Mouse (Mus musculus) layer of hippocampus, postnatal 36 days (tissue): ENCODE data around the gene Fam131a. TPM values are rescaled to one million over a fixed set of nuclear protein-coding genes. Genes with fewer than 3 reads are reported as not detected.

Experiments used
- DNase-seq, 2 experiments: peaks; one replicate each; pipeline ENCODE4 v3.0.0; 2022
- total RNA-seq, 2 experiments: library from RNA; stranded (reverse); gene quantifications; 2 replicates each; pipeline ENCODE4 v1.2.3; 2021

The Fam131a gene
- total RNA-seq, 2 experiments from 2014 or later = 415 to 465 TPM

DNA sequence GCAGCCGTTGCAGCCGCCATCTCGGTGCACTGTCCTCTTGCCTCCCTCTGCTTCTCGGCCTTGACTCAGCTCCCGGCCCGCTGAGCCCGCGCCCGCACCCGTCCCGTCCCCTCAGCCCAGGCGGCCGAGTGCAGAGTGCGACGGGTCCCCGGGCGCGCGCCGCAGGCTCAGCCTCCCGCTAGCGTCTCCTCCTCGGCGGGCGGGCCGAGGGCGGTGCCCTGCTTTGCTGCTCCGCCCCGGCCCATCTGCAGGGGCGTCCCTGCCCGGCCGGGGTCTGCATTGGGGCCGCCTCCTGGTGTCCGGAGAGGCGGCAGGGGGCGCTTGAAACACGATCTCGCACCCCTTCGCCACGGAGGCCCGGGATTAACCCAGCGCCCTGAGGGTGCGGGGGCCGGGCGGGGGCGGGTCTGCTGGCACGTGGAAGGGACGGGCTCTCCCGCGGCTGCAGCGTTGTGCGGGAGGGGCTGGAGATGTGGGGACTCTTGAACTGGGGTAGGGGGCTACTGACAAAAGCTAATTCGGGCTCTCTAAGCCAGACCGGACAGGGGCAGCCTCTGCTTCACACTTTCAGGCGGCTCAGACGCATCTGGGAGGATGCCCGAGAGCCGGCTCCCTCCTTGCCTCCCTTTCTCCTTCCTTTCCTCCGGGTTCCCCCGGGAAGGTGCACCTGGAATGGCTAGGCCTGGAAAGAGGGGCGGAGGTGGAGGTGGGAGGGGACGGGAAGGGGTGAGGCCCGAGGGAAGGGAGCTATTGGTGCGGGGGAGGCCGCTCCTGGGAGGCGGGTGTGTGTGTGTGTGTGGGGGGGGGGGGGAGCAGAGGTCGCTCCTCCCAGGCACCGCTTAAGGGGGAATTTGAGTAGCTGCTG is 23.2 kb downstream of the Fam131a start:
- DNase-seq = peak; percentile 83 to 87

DNA sequence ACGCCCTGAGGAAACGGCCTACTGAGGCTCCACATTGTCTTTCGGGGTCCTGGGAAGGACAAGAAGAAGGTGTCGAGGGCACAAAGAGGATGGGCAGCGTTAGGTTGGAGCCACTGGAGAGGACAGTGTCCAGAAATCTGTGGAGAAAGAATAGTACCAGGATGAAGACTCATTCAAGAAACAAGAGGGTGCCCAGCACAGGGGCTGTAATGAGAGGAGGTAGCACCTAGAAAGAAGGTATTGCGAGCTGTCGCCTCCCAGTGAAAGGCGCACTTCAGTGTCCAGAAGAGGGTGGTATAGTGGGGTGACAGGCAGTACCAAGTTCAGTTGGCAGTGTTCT is 23.8 kb downstream of the Fam131a start:
- DNase-seq = peak in 1 of 2 experiments; percentile 28

DNA sequence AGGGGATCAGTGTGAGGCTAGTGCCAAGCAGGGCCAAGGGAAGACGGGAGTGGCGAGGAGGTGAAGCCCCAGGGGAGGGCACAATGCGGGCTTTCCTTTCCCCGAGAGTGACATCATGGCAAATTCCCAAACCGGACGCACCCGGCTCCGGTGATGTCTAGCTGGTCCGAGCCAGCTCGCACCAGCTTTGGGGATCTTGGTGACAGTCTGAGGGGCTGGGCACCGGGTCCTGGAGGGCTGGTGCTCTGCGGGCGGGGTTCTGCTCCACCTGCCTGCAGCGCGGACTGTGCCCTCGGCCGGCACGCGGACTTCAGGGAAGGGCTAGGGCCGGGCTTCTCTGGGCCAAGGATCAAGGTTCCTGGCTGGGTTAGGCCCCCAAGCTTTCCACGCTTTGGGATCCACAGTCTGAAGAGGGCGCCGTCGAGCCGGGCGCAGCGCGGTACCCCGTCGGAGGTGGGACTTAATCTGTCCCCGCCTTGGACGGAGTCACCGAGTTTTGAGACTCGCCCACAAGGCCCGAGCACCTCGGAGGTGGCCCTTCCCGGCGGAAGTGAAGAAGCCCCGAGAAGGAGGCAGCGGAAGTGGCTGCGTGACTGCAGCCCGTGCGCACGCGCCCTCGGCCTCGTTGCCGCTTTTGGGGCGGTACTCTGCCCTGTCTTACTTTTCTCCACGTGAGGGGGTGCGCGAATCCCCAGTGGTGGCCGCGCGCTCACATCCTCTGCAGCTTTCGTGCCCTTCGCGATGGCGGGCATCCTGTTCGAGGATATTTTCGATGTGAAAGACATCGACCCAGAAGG is 24.3 kb downstream of the Fam131a start, which contains the start of the genes Polr2h and Clcn2:
TSS of gene Polr2h (plus strand) at position 485 of the 797 bp plus-strand sequence.
TSS of gene Clcn2 (minus strand) at position 566 of the 797 bp plus-strand sequence.
- peak; percentile 95 to 98 for DNase-seq

GRCm38 (mm10) chr16:20717978-20718670 is 25.1 kb downstream of the Fam131a start:
- no peak for DNase-seq

- DNase-seq = no peak
Measured at GRCm38 (mm10) chr16:20721808-20722207, 28.8 kb downstream of the Fam131a start.

GRCm38 (mm10) chr16:20722736-20723135 is 29.7 kb downstream of the Fam131a start:
- no peak for DNase-seq

- no peak for DNase-seq
Measured at GRCm38 (mm10) chr16:20723247-20723646, 30.2 kb downstream of the Fam131a start.

DNA sequence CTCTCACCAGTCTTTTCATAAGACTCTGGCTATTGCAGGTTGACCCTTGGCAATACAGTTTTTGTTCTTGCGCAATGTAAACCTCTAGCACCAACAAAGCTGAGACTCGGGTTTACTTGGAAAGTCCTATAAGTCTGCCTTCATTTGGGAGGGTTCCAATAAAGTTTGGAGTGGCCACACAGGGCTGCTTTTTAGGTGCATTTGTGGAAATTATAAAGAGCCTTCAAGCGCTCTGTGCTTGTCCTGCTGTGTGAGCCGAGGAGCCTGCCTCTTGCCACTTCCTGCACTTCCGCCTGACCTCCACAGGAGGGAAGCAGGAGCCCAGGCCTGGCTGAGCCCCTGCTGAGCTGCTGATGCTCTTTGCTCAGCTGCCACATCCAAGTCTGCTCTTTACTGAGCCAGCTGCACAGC is 31.3 kb downstream of the Fam131a start:
- no peak for DNase-seq

DNA sequence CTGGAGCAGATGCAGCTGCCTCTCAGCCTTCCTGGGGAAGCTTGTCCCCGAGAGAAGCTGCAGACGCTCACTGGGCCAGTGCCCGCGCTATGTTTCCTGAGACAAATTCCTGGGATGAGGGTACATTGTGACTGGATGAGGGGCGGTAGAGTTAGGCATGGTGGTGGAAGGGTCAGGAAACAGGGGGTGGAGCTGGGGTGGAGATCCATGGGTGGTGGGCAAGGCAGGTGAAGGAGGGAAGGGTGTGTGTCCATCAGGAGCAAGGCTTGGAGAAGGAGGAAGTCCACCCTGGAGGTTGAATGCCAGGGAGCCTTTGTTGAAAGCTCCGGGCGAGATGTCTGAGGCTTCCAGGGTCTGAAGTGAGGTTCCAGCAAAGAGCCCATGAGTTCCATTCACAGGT is 32.3 kb downstream of the Fam131a start:
- DNase-seq = no peak

DNA sequence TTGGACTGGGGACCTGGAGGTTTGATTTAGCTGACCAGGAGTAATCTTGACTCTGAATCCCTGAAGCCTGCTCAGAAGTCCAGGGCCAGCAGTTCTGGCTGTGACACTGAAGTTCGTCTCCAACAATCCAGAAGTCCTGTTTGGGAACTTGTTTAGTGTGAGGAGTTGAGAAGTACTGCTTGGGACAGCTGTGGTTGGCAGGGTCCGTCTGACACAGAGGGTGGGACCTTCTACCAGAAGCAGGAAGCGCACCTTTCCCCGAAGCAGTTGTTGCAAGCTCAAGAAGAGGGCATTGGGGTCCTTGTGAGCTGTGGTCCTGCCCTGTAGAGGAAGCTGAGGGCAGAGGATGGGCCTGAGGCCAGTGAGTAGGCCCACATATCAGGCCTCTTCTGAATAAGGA is 32.7 kb downstream of the Fam131a start:
- no peak for DNase-seq

DNA sequence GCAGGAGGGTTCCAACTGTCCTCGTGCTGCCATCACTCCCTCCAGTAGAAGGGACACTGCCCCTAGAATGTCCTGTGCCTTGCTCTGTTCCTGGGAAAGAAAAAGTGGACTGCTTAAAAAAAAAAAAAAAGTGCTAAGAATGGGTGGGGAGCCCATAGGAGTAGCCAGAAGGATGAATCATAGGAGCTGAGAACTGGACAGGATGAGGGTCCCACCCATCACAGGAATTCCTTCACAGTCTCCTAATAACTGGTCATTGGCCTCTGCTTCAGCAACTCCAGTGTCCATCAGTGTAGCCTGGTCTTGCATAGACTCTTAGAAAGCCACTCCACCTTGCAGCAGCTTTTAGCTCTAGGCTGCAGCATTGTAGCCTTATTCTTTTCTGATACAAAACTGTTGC is 33.3 kb downstream of the Fam131a start:
- no peak for DNase-seq

- DNase-seq = no peak
Measured at GRCm38 (mm10) chr16:20730293-20730711, 37.3 kb downstream of the Fam131a start.

DNA sequence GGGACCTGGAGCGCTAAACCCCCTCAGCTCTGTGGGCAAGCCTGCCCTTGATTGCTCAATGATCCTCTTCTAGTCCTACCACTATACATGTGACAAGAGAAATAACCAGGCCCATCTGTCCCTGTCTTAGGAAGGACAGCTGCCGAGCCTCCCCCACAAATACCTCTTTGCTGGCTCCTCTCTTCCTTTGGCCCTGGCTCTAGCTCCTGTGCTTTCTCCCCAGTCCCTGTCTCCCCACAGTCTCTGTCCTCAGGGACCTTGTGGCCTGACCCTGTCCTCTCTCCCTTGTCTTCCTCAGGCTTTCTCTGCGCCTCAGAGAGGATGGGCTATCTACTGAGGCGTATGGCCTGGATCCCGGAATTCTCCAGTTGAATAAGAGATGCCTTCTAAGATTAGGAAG is 38.6 kb downstream of the Fam131a start:
- peak; percentile 49 to 53 for DNase-seq

GRCm38 (mm10) chr16:20732251-20732924 is 39.3 kb downstream of the Fam131a start:
- peak; percentile 27 to 36 for DNase-seq

GRCm38 (mm10) chr16:20732925-20733730 is 40.1 kb downstream of the Fam131a start, which contains the start of gene Chrd:
TSS of gene Chrd (plus strand) at chr16:20733127.
- peak; percentile 58 to 64 for DNase-seq

- DNase-seq = no peak
Measured at GRCm38 (mm10) chr16:20733731-20734730, 41.0 kb downstream of the Fam131a start, which contains the start of gene Thpo. TSS of gene Thpo (minus strand) at chr16:20734511.

DNA sequence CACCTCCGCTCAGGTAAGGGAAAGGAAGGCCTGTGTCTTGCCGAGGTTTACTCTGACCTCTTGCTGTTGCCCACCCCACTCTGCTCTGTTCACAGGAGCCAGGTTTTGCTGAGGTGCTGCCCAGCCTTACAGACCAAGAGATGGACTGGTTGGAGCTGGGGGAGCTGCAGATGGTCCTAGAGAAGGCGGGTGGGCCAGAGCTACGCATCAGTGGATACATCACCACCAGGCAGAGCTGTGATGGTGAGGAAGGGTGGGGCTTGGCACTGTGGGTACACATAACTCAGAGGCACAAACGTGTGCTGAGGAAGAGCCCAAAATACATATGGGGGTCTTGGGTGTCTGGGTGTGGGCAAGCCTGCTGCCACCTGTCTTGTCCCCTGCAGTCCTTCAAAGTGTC is 42.6 kb downstream of the Fam131a start:
- DNase-seq = no peak

GRCm38 (mm10) chr16:20736168-20736567 is 43.1 kb downstream of the Fam131a start:
- no peak for DNase-seq

- no peak for DNase-seq
Measured at GRCm38 (mm10) chr16:20736823-20737222, 43.8 kb downstream of the Fam131a start.

DNA sequence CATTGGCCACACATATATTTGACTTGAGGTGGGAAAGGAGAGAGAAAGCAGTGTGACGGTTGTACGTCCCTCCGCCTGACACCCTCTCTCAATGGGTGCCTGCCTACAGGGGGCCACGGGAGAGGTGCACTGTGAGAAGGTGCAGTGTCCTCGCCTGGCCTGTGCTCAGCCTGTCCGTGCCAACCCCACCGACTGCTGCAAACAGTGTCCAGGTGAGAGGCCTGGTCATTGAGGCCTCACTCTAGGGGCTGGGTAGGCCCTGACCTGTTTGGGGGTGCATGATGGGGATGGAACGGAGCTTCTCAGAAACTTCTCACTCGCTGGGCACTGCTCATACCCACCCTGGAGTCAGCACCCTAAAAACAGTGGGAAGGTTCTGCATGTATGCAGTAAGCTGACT is 46.8 kb downstream of the Fam131a start:
- no peak for DNase-seq
